Mouse (Mus musculus) embryonic fibroblast, embryonic 13.5 days (primary cell): ENCODE data around the gene Olfr1359.

Source experiments
- CTCF ChIP-seq: IDR thresholded peaks from 2 replicates; pipeline ENCODE4 v1.5.1; 2011; ENCODE audit warnings: mild to moderate bottlenecking, control low read depth, low read length, moderate library complexity, borderline replicate concordance; ENCODE audit not compliant: insufficient read depth
- POLR2A ChIP-seq: IDR thresholded peaks from 2 replicates; pipeline ENCODE4 v1.6.1; 2011; ENCODE audit warnings: low read depth, mild to moderate bottlenecking, control low read depth, low read length, moderate library complexity

DNA sequence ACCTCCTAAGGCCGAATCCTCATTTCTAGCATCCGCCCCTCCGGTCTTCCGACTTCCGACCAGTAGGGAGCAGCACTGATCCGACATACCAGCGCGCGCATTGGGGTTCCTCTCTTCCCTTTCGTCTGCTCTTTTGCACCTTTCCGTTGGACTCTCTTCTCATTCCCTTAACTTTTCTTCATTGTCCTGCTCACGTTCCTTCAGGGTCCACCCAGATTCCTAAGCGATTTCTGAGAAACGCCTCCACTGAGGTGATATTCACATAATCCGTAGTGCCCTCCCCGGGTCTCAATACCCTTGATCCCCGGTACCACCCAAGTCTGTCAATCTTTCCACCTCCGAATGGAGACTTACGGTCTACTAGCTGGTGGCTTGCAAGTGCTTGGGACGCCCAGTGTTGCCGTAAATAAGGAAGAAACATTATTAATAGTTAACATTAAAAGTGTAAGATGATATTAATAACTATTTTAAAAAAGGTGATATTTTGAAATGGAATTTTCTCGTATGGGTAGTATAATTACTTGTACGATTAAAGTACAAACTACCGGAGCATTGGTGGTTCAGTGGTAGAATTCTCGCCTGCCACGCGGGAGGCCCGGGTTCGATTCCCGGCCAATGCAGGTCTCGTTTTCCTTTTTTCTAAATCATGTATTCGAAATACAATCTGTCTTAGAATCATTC is 12.3 kb downstream of the Olfr1359 start:
- peak; percentile 66 for TF ChIP-seq POLR2A
- peak; percentile 55; the same call in 1 of the 2 replicates for TF ChIP-seq CTCF
